Mouse (Mus musculus) heart, adult 2 months (tissue): Measurements from ENCODE around the gene Tmem51. TPM values are rescaled to one million over a fixed set of nuclear protein-coding genes. Genes with fewer than 3 reads are reported as not detected.

Source experiments
- DNase-seq, 2 experiments: peaks; one replicate each; pipeline ENCODE4 v3.0.0; 2021
- H3K27ac ChIP-seq: fragments of 200-600 bp; 2 replicates; pipeline ENCODE4 v1.8.1; 2022
- H3K27me3 ChIP-seq: fragments of 200-500 bp; 2 replicates; pipeline ENCODE4 v1.6.1; 2012; ENCODE audit warnings: mild to moderate bottlenecking, low read length, inconsistent platforms, mixed read lengths; ENCODE audit not compliant: control insufficient read depth, insufficient read depth
- H3K36me3 ChIP-seq: fragments of 200-500 bp; 2 replicates; pipeline ENCODE4 v1.6.1; 2012; ENCODE audit warnings: low read length, inconsistent platforms; ENCODE audit not compliant: control insufficient read depth, insufficient read depth
- H3K4me1 ChIP-seq: fragments of 200-500 bp; 2 replicates; pipeline ENCODE4 v1.6.1; 2011; ENCODE audit warnings: low read length; ENCODE audit not compliant: control insufficient read depth, insufficient read depth
- H3K4me3 ChIP-seq: fragments of 200-600 bp; 2 replicates; pipeline ENCODE4 v1.8.1; 2022
- H3K79me2 ChIP-seq: fragments of 200-500 bp; replicated peaks from 2 replicates; pipeline ENCODE4 v1.6.1; 2012; ENCODE audit warnings: mild to moderate bottlenecking, inconsistent platforms, low read length, moderate library complexity, mixed read lengths; ENCODE audit not compliant: control insufficient read depth, insufficient read depth
- H3K9ac ChIP-seq: fragments of 200-500 bp; 2 replicates; pipeline ENCODE4 v1.6.1; 2012; ENCODE audit warnings: low read depth, mild to moderate bottlenecking, control low read depth, inconsistent platforms, low read length, mixed read lengths
- CTCF ChIP-seq: fragments of 200-600 bp; IDR thresholded peaks from 2 replicates; pipeline ENCODE4 v1.8.1; 2022; ENCODE audit warnings: antibody characterized with exemption, mild to moderate bottlenecking, moderate library complexity
- EP300 ChIP-seq: fragments of 200-500 bp; IDR thresholded peaks from 2 replicates; pipeline ENCODE4 v1.6.1; 2011; ENCODE audit warnings: low read depth, low read length, control low read depth; ENCODE audit not compliant: insufficient read depth
- POLR2A ChIP-seq: fragments of 200-500 bp; IDR thresholded peaks from 2 replicates; pipeline ENCODE4 v1.6.1; 2011; ENCODE audit warnings: mild to moderate bottlenecking, low read depth, low read length, control low read depth; ENCODE audit not compliant: insufficient read depth
- WGBS: fragments of 180-500 bp; shearing (Covaris S2); methylation state at CpG from one replicate; pipeline ENCODE4 v1.1.7; 2018; 5-methylcytosine and 5-hydroxymethylcytosine counted together
- intact Hi-C: fragments of 180-260 bp; cut with DNase I; formaldehyde crosslinking; loops from one replicate; pipeline ENCODE4 v1.15.1; 2025
- polyA plus RNA-seq: library from polyadenylated mRNA; depleted of rRNA; stranded (reverse); fragments of >200 nt; gene quantifications from 2 replicates; pipeline ENCODE4 v1.2.3, GENCODE M21; 2012
- total RNA-seq, 2 experiments: library from RNA; stranded (reverse); gene quantifications; 2 replicates each; pipeline ENCODE4 v1.2.3; 2021

Gene Tmem51
- total and polyA plus RNA-seq, 3 experiments = 5.5 to 13.1 (median 6.0) TPM

DNA sequence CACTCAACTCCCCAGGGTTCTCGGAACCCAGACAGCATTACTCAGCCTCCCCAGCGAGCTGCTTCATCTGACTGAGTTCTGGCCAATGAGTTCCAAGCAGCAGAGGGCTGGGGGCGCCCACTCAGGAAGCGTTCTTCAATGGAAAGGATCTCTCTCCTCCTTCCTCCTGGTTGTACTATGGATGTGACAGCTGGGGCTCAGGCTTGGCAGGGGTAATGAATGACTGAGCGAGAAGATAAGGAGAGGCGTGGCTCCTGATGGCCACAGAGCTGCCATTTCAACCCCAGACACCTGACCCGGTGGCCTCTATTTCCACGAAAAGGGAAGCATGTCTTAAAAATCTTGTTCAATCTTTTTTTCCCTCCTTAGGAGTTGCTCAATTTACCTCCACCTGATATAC lies 35.7 kb downstream of the Tmem51 start:
- Histone ChIP-seq H3K9ac (no peak overlapping the region), H3K4me3 (no peak overlapping the region), H3K4me1 (no peaks in the 10 kb centered on the region), H3K79me2 (no peaks in the 10 kb centered on the region), H3K27me3 (no peaks in the 10 kb centered on the region), H3K36me3 (no peaks in the 10 kb centered on the region), H3K27ac (no peak overlapping the region)
- TF ChIP-seq EP300 = no peak
- TF ChIP-seq POLR2A = no peak
- no peak for TF ChIP-seq CTCF
- WGBS = 23% methylated on average over 8 of the region's 8 CpGs
- DNase-seq = no peak
- intact Hi-C loops = no loop called here

GRCm38 (mm10) chr4:142047005-142047404 lies 37.1 kb downstream of the Tmem51 start:
- WGBS = 80% methylated on average over 5 of the region's 5 CpGs
- TF ChIP-seq POLR2A = no peak
- no peak for TF ChIP-seq CTCF
- Histone ChIP-seq H3K4me3 (no peak overlapping the region), H3K9ac (no peak overlapping the region), H3K27me3 (no peaks in the 10 kb centered on the region), H3K36me3 (no peaks in the 10 kb centered on the region), H3K79me2 (no peaks in the 10 kb centered on the region), H3K27ac (no peak overlapping the region), H3K4me1 (no peaks in the 10 kb centered on the region)
- intact Hi-C loops = no loop called here
- peak in 1 of 2 experiments; percentile 10 for DNase-seq

DNA sequence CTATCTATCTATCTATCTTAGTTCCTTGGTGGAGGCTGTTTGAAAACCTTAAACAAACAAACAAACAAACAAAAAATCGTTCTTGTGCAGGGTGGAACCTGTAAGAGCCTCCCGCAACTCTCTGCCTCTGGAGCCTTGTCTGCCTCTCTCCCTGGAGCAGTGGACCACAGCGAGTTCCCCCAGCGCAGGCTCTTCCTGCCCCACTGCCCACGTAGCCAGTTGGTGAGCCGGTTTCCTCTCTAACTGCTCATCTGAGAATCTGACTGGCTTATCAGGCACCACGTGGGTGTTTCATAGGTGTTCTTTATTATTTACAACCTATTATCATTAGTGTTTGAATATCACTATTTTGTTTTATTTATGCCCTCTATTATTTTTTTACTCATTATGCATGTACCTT lies 37.6 kb downstream of the Tmem51 start:
- DNase-seq = no peak
- no peaks in the 10 kb centered on the region for H3K27me3 ChIP-seq
- no peaks in the 10 kb centered on the region for H3K36me3 ChIP-seq
- WGBS = 74% methylated on average over 7 of the region's 7 CpGs
- H3K79me2 ChIP-seq = no peaks in the 10 kb centered on the region
- TF ChIP-seq EP300 (no peak), POLR2A (no peak), CTCF (no peak)
- no peak overlapping the region for H3K4me3 ChIP-seq
- intact Hi-C loops = no loop called here
- no peaks in the 10 kb centered on the region for H3K4me1 ChIP-seq
- H3K9ac ChIP-seq = no peak overlapping the region
- H3K27ac ChIP-seq = no peak overlapping the region

- intact Hi-C loops = no loop called here
These were observed 38.4 kb downstream of the Tmem51 start for GRCm38 (mm10) chr4:142045595-142046163.

GRCm38 (mm10) chr4:142044452-142044851 lies 39.7 kb downstream of the Tmem51 start:
- Histone ChIP-seq H3K79me2 (no peaks in the 10 kb centered on the region), H3K9ac (no peak overlapping the region), H3K27me3 (no peaks in the 10 kb centered on the region), H3K36me3 (no peaks in the 10 kb centered on the region), H3K27ac (no peak overlapping the region), H3K4me1 (no peaks in the 10 kb centered on the region), H3K4me3 (no peak overlapping the region)
- WGBS = 40% methylated on average over 12 of the region's 12 CpGs
- TF ChIP-seq CTCF (no peak), EP300 (no peak), POLR2A (no peak)
- peak in 1 of 2 experiments; percentile 18 for DNase-seq
- intact Hi-C loops = no loop called here

More at GRCm38 (mm10) chr4:142045595-142046163, 38.4 kb downstream of the Tmem51 start:
- no peak for TF ChIP-seq EP300
- TF ChIP-seq POLR2A = no peak
- TF ChIP-seq CTCF = no peak
- no peaks in the 10 kb centered on the region for H3K79me2 ChIP-seq
- no peaks in the 10 kb centered on the region for H3K27me3 ChIP-seq
- H3K36me3 ChIP-seq = no peaks in the 10 kb centered on the region
- no peaks in the 10 kb centered on the region for H3K4me1 ChIP-seq
- H3K27ac ChIP-seq = no peak overlapping the region
- H3K9ac ChIP-seq = no peak overlapping the region
- peak in 1 of 2 experiments; percentile 8 for DNase-seq
- 84% methylated on average over 14 of the region's 14 CpGs for WGBS
- no peak overlapping the region for H3K4me3 ChIP-seq

- Histone ChIP-seq H3K4me3 (no peak overlapping the region), H3K27ac (peak overlapping the region; percentile 64), H3K36me3 (no peaks in the 10 kb centered on the region), H3K9ac (no peak overlapping the region), H3K4me1 (no peaks in the 10 kb centered on the region), H3K79me2 (no peaks in the 10 kb centered on the region), H3K27me3 (no peaks in the 10 kb centered on the region)
- 56% methylated on average over 9 of the region's 9 CpGs for WGBS
- peak in 1 of 2 experiments; percentile 12 for DNase-seq
- intact Hi-C loops = no loop called here
- TF ChIP-seq EP300 = peak; percentile 34; the same call in 1 of the 2 replicates
- TF ChIP-seq POLR2A = no peak
- no peak for TF ChIP-seq CTCF
These were observed 44.3 kb downstream of the Tmem51 start for GRCm38 (mm10) chr4:142039662-142040353.
